Mouse (Mus musculus): ENCODE measurements around the gene Spag16. TPM values are rescaled to one million over a fixed set of nuclear protein-coding genes. Genes with fewer than 3 reads are reported as not detected.

Gene Spag16
- polyA plus RNA-seq, 1 experiment from 2014 or later, result 0.90 TPM

- 52% methylated on average over 2 of the region's 2 CpGs for WGBS
- H3K9ac ChIP-seq, result no peak overlapping the region
Observed at GRCm38 (mm10) chr1:70551839-70552238, 725.1 kb downstream of the Spag16 start.

GRCm38 (mm10) chr1:70621805-70622204 lies 795.0 kb downstream of the Spag16 start:
- WGBS, result 81% methylated on average over 3 of the region's 3 CpGs
- Histone ChIP-seq H3K9me3 (no peaks in the 10 kb centered on the region), H3K27me3 (no peaks in the 10 kb centered on the region), H3K27ac (no peak overlapping the region), H3K4me3 (no peak overlapping the region), H3K36me3 (no peaks in the 10 kb centered on the region), H3K4me1 (no peaks in the 10 kb centered on the region), H3K9ac (no peak overlapping the region), H3K4me2 (no peak overlapping the region)
- no peak for ATAC-seq (ENCODE audit: borderline replicate concordance, extremely low read depth, low FRiP score, low TSS enrichment)

More at GRCm38 (mm10) chr1:70551839-70552238, 725.1 kb downstream of the Spag16 start:
- Histone ChIP-seq H3K27ac (no peak overlapping the region), H3K4me2 (no peak overlapping the region), H3K4me3 (no peak overlapping the region), H3K4me1 (no peaks in the 10 kb centered on the region), H3K9me3 (no peaks in the 10 kb centered on the region), H3K27me3 (no peaks in the 10 kb centered on the region), H3K36me3 (no peaks in the 10 kb centered on the region)
- no peak for ATAC-seq (ENCODE audit: borderline replicate concordance, extremely low read depth, low FRiP score, low TSS enrichment)

GRCm38 (mm10) chr1:70624803-70625460 lies 798.2 kb downstream of the Spag16 start:
- no peak for ATAC-seq (ENCODE audit: borderline replicate concordance, extremely low read depth, low FRiP score, low TSS enrichment)
- H3K27ac ChIP-seq, result no peak overlapping the region
- H3K4me2 ChIP-seq, result no peak overlapping the region
- H3K4me3 ChIP-seq, result no peak overlapping the region
- H3K9ac ChIP-seq, result no peak overlapping the region
- no peaks in the 10 kb centered on the region for H3K36me3 ChIP-seq
- no peaks in the 10 kb centered on the region for H3K4me1 ChIP-seq
- no peaks in the 10 kb centered on the region for H3K9me3 ChIP-seq
- 64% methylated on average over 5 of the region's 5 CpGs for WGBS
- no peaks in the 10 kb centered on the region for H3K27me3 ChIP-seq

GRCm38 (mm10) chr1:70652719-70653118 lies 825.9 kb downstream of the Spag16 start:
- no peak overlapping the region for H3K4me3 ChIP-seq
- H3K27ac ChIP-seq, result no peak overlapping the region
- H3K36me3 ChIP-seq, result no peaks in the 10 kb centered on the region
- H3K9ac ChIP-seq, result no peak overlapping the region
- 76% methylated on average over 4 of the region's 4 CpGs for WGBS
- no peak for ATAC-seq (ENCODE audit: borderline replicate concordance, extremely low read depth, low FRiP score, low TSS enrichment)
- no peaks in the 10 kb centered on the region for H3K9me3 ChIP-seq
- no peak overlapping the region for H3K4me2 ChIP-seq
- no peaks in the 10 kb centered on the region for H3K4me1 ChIP-seq
- no peaks in the 10 kb centered on the region for H3K27me3 ChIP-seq

GRCm38 (mm10) chr1:70692529-70692928 lies 865.8 kb downstream of the Spag16 start:
- H3K27ac ChIP-seq, result no peak overlapping the region
- 85% methylated on average over 2 of the region's 2 CpGs for WGBS
- no peaks in the 10 kb centered on the region for H3K36me3 ChIP-seq
- H3K27me3 ChIP-seq, result no peaks in the 10 kb centered on the region
- no peak for ATAC-seq (ENCODE audit: borderline replicate concordance, extremely low read depth, low FRiP score, low TSS enrichment)
- no peaks in the 10 kb centered on the region for H3K4me1 ChIP-seq
- H3K9ac ChIP-seq, result no peak overlapping the region
- H3K4me2 ChIP-seq, result no peak overlapping the region
- no peaks in the 10 kb centered on the region for H3K9me3 ChIP-seq
- H3K4me3 ChIP-seq, result no peak overlapping the region

- Histone ChIP-seq H3K4me1 (no peaks in the 10 kb centered on the region), H3K9ac (no peak overlapping the region), H3K27ac (no peak overlapping the region), H3K4me3 (no peak overlapping the region), H3K27me3 (no peaks in the 10 kb centered on the region), H3K36me3 (no peaks in the 10 kb centered on the region), H3K4me2 (no peak overlapping the region), H3K9me3 (no peaks in the 10 kb centered on the region)
- 80% methylated on average over 5 of the region's 5 CpGs for WGBS
- ATAC-seq (ENCODE audit: borderline replicate concordance, extremely low read depth, low FRiP score, low TSS enrichment), result no peak
Observed at GRCm38 (mm10) chr1:70700270-70700669, 873.5 kb downstream of the Spag16 start.

- Histone ChIP-seq H3K36me3 (no peaks in the 10 kb centered on the region), H3K9ac (no peak overlapping the region), H3K4me1 (no peaks in the 10 kb centered on the region), H3K4me2 (no peak overlapping the region), H3K4me3 (no peak overlapping the region), H3K27me3 (no peaks in the 10 kb centered on the region), H3K27ac (no peak overlapping the region), H3K9me3 (no peaks in the 10 kb centered on the region)
- 31% methylated on average over 3 of the region's 3 CpGs for WGBS
- no peak for ATAC-seq (ENCODE audit: borderline replicate concordance, extremely low read depth, low FRiP score, low TSS enrichment)
Observed at GRCm38 (mm10) chr1:70703934-70704333, 877.2 kb downstream of the Spag16 start.

- ATAC-seq (ENCODE audit: borderline replicate concordance, extremely low read depth, low FRiP score, low TSS enrichment), result no peak
- Histone ChIP-seq H3K9me3 (no peaks in the 10 kb centered on the region), H3K36me3 (no peaks in the 10 kb centered on the region), H3K4me1 (no peaks in the 10 kb centered on the region), H3K27me3 (no peaks in the 10 kb centered on the region), H3K4me3 (no peak overlapping the region), H3K4me2 (no peak overlapping the region), H3K27ac (no peak overlapping the region), H3K9ac (no peak overlapping the region)
- 56% methylated on average over 3 of the region's 3 CpGs for WGBS
Observed at GRCm38 (mm10) chr1:70705821-70706220, 879.1 kb downstream of the Spag16 start.

- 63% methylated on average over 5 of the region's 5 CpGs for WGBS
- Histone ChIP-seq H3K9ac (no peak overlapping the region), H3K4me1 (no peaks in the 10 kb centered on the region), H3K36me3 (no peaks in the 10 kb centered on the region), H3K27ac (no peak overlapping the region), H3K9me3 (no peaks in the 10 kb centered on the region), H3K27me3 (no peaks in the 10 kb centered on the region), H3K4me3 (no peak overlapping the region), H3K4me2 (no peak overlapping the region)
- no peak for ATAC-seq (ENCODE audit: borderline replicate concordance, extremely low read depth, low FRiP score, low TSS enrichment)
Observed at GRCm38 (mm10) chr1:70725045-70725444, 898.3 kb downstream of the Spag16 start.

- no peaks in the 10 kb centered on the region for H3K4me1 ChIP-seq
- H3K4me3 ChIP-seq, result no peak within 1 kb of the TSS
- no peak within 1 kb of the TSS for H3K27ac ChIP-seq
- H3K9me3 ChIP-seq, result no peaks in the 10 kb centered on the region
- ATAC-seq (ENCODE audit: borderline replicate concordance, extremely low read depth, low FRiP score, low TSS enrichment), result no peak
- 8% methylated on average over 13 of the region's 13 CpGs for WGBS
- no peak within 1 kb of the TSS for H3K4me2 ChIP-seq
- no peak within 1 kb of the TSS for H3K9ac ChIP-seq
- no peaks in the 10 kb centered on the region for H3K36me3 ChIP-seq
- H3K27me3 ChIP-seq, result no peaks in the 10 kb centered on the region
Observed at GRCm38 (mm10) chr1:70725655-70726066, 898.9 kb downstream of the Spag16 start, which contains the start of gene Vwc2l. Gene Vwc2l, plus strand, starts transcription at chr1:70725715.
